Mouse (Mus musculus) thymus, postnatal 14 days (tissue): ENCODE measurements around the gene Nlk.
"Not testable (repeated sequence)": the region's sequence is repeated elsewhere in the genome, so short reads cannot be mapped to it uniquely, and the experiment has no call there.

Experiments used
- DNase-seq: peaks from one replicate; pipeline ENCODE4 v3.0.0; 2021

Nlk gene

GRCm38 (mm10) chr11:78678761-78679160, 18.4 kb downstream of the Nlk start:
- no peak for DNase-seq

- DNase-seq = no peak
Observed at GRCm38 (mm10) chr11:78668647-78669046, 28.5 kb downstream of the Nlk start.

- peak; percentile 13 for DNase-seq
Observed at GRCm38 (mm10) chr11:78664853-78665252, 32.3 kb downstream of the Nlk start.

- DNase-seq = no peak
Observed at GRCm38 (mm10) chr11:78663916-78664315, 33.3 kb downstream of the Nlk start.

- no peak for DNase-seq
Observed at GRCm38 (mm10) chr11:78649143-78649542, 48.0 kb downstream of the Nlk start.

- DNase-seq = not testable (repeated sequence)
Observed at GRCm38 (mm10) chr11:78648405-78648804, 48.8 kb downstream of the Nlk start.

GRCm38 (mm10) chr11:78643746-78644145, 53.4 kb downstream of the Nlk start:
- DNase-seq = no peak

GRCm38 (mm10) chr11:78642151-78642550, 55.0 kb downstream of the Nlk start:
- DNase-seq = no peak

- DNase-seq = no peak
Observed at GRCm38 (mm10) chr11:78641088-78641487, 56.1 kb downstream of the Nlk start.

GRCm38 (mm10) chr11:78632782-78633181, 64.4 kb downstream of the Nlk start:
- DNase-seq = no peak

- DNase-seq = no peak
Observed at GRCm38 (mm10) chr11:78628871-78629270, 68.3 kb downstream of the Nlk start.

GRCm38 (mm10) chr11:78624377-78624776, 72.8 kb downstream of the Nlk start:
- DNase-seq = peak; percentile 41

- DNase-seq = no peak
Observed at GRCm38 (mm10) chr11:78621926-78622325, 75.2 kb downstream of the Nlk start.

GRCm38 (mm10) chr11:78620179-78620578, 77.0 kb downstream of the Nlk start:
- no peak for DNase-seq

GRCm38 (mm10) chr11:78611273-78611672, 85.9 kb downstream of the Nlk start:
- no peak for DNase-seq

- DNase-seq = no peak
Observed at GRCm38 (mm10) chr11:78609657-78610056, 87.5 kb downstream of the Nlk start.

GRCm38 (mm10) chr11:78604826-78605225, 92.3 kb downstream of the Nlk start:
- no peak for DNase-seq

- no peak for DNase-seq
Observed at GRCm38 (mm10) chr11:78602781-78603180, 94.4 kb downstream of the Nlk start.

- DNase-seq = no peak
Observed at GRCm38 (mm10) chr11:78600926-78601590, 96.1 kb downstream of the Nlk start.

- DNase-seq = no peak
Observed at GRCm38 (mm10) chr11:78600496-78600895, 96.7 kb downstream of the Nlk start.

GRCm38 (mm10) chr11:78600051-78600450, 97.1 kb downstream of the Nlk start:
- peak; percentile 72 for DNase-seq

- DNase-seq = no peak
Observed at GRCm38 (mm10) chr11:78598763-78599415, 98.3 kb downstream of the Nlk start.

GRCm38 (mm10) chr11:78596750-78597149, 100.4 kb downstream of the Nlk start:
- DNase-seq = no peak

GRCm38 (mm10) chr11:78595773-78596172, 101.4 kb downstream of the Nlk start:
- DNase-seq = no peak
